Mouse (Mus musculus) liver, adult 2 months (tissue): Measurements from ENCODE around the gene Mmp20. TPM values are rescaled to one million over a fixed set of nuclear protein-coding genes. Genes with fewer than 3 reads are reported as not detected.

Experiments
- DNase-seq: peaks from one replicate; pipeline ENCODE4 v3.0.0-alpha.2; 2011; ENCODE audit warnings: low read depth, low spot score; ENCODE audit errors: extremely low read depth
- H3K27ac ChIP-seq: fragments of 200-500 bp; replicated peaks from 2 replicates; pipeline ENCODE4 v1.5.1; 2012; ENCODE audit warnings: low read depth, mild to moderate bottlenecking, control low read depth, inconsistent platforms, low read length; ENCODE audit not compliant: insufficient read depth
- H3K27me3 ChIP-seq: fragments of 200-500 bp; 2 replicates; pipeline ENCODE4 v1.6.1; 2012; ENCODE audit warnings: mild to moderate bottlenecking, moderate library complexity, low read length, inconsistent platforms; ENCODE audit not compliant: control insufficient read depth, insufficient read depth
- H3K36me3 ChIP-seq: fragments of 200-500 bp; 2 replicates; pipeline ENCODE4 v1.6.1; 2012; ENCODE audit warnings: low read length, inconsistent platforms; ENCODE audit not compliant: control insufficient read depth, insufficient read depth
- H3K4me1 ChIP-seq: fragments of 200-500 bp; 2 replicates; pipeline ENCODE4 v1.6.1; 2011; ENCODE audit warnings: low read length; ENCODE audit not compliant: control insufficient read depth, insufficient read depth
- H3K4me3 ChIP-seq: fragments of 200-500 bp; 2 replicates; pipeline ENCODE4 v1.5.1; 2011; ENCODE audit warnings: low read depth, mild to moderate bottlenecking, control low read depth, low read length, moderate library complexity; ENCODE audit not compliant: insufficient read depth
- H3K79me2 ChIP-seq: fragments of 200-500 bp; 2 replicates; pipeline ENCODE4 v1.6.1; 2012; ENCODE audit warnings: inconsistent platforms, mild to moderate bottlenecking, low read length, moderate library complexity; ENCODE audit not compliant: control insufficient read depth, insufficient read depth
- H3K9ac ChIP-seq: fragments of 200-500 bp; 2 replicates; pipeline ENCODE4 v1.6.1; 2012; ENCODE audit warnings: low read depth, mild to moderate bottlenecking, control low read depth, inconsistent platforms, low read length
- CTCF ChIP-seq: fragments of 200-500 bp; IDR thresholded peaks from 2 replicates; pipeline ENCODE4 v1.5.1; 2011; ENCODE audit warnings: low read depth, low read length, control low read depth
- POLR2A ChIP-seq: fragments of 200-500 bp; IDR thresholded peaks from 2 replicates; pipeline ENCODE4 v1.6.1; 2011; ENCODE audit warnings: low read length, control low read depth; ENCODE audit not compliant: insufficient read depth; ENCODE audit errors: extremely low read depth
- WGBS: fragments of 180-500 bp; shearing (Covaris S2); methylation state at CpG from one replicate; pipeline ENCODE4 v1.1.7; 2018; 5-methylcytosine and 5-hydroxymethylcytosine counted together
- polyA plus RNA-seq: library from polyadenylated mRNA; depleted of rRNA; stranded (reverse); fragments of >200 nt; gene quantifications from 2 replicates; pipeline ENCODE4 v1.2.3, GENCODE M21; 2012
- total RNA-seq: library from RNA; depleted of rRNA; stranded (reverse); fragments of >200 nt; gene quantifications from 2 replicates; pipeline ENCODE4 v1.2.3, GENCODE M21; 2014

Mmp20 gene
- total and polyA plus RNA-seq, 2 experiments: under 0.01 TPM; not detected in 1

DNA sequence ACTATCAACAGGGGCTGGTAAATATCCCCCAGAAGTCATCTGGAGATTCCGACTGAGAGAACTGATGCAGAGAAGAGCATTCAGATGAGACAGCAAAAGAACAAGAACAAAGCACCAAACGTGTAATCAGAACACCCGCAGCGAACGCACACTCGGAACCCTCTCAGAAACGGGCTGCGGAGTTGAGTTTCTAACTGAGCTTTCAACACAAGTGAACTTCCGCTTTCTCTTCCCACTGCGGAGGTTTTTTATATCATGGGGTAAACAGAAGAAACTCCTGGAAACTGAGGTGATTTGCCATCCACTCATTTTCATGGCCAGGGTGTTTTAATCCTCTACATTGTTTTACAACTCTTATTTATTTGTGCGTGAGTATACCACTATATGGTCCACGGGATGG, 22.4 kb upstream of the Mmp20 start:
- Histone ChIP-seq H3K27me3 (no peaks in the 10 kb centered on the region), H3K27ac (no peak overlapping the region), H3K36me3 (no peaks in the 10 kb centered on the region), H3K79me2 (no peaks in the 10 kb centered on the region), H3K4me3 (no peak overlapping the region), H3K4me1 (no peaks in the 10 kb centered on the region), H3K9ac (no peak overlapping the region)
- no peak for TF ChIP-seq POLR2A
- TF ChIP-seq CTCF: no peak
- WGBS: 85% methylated on average over 12 of the region's 12 CpGs
- no peak for DNase-seq

DNA sequence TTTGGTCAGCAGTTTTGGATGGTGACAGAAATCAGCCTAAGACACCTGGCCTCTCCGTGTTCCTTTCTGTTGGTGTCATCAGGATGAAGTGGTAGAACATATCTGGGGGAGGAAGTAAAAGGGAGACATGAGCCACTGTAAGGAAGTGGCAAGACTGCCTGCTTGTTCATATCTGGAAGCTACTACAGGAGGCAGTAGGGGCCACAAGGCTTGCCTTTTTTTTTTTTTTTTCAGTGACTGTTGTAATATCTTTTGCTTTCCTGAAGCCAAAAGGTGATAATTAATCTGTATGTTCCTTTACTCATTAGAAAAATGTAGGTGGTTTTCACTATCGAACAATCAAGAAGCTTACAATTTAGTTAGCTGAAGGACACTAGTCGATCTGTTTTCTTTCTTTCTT, 5.4 kb upstream of the Mmp20 start:
- no peaks in the 10 kb centered on the region for H3K79me2 ChIP-seq
- H3K36me3 ChIP-seq: no peaks in the 10 kb centered on the region
- H3K4me1 ChIP-seq: no peaks in the 10 kb centered on the region
- no peak overlapping the region for H3K4me3 ChIP-seq
- H3K27me3 ChIP-seq: no peaks in the 10 kb centered on the region; the same call in 1 of the 2 replicates
- WGBS: 70% methylated on average over 3 of the region's 3 CpGs
- no peak overlapping the region for H3K9ac ChIP-seq
- TF ChIP-seq POLR2A (no peak), CTCF (no peak)
- H3K27ac ChIP-seq: no peak overlapping the region
- DNase-seq: no peak

DNA sequence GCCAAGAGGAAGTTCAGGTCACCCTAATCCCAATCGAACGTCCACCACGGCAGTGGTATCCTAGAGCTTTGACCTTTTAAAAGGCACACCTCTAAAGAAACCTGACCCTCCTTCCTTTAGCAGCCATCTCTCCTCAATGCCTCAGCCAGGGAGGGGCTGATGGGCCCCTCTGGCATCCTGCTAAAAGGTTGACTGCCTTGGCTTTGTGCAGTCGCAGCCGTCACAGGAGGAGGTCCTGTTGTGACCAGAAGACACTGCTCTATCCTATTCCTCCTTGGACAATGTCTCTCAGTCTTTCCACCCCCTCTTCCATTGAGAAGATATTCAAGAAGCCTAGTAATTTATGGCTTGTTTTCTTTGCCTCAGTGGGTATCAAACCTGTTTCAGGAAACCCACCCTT, 5.9 kb downstream of the Mmp20 start:
- no peak overlapping the region for H3K27ac ChIP-seq
- H3K27me3 ChIP-seq: no peaks in the 10 kb centered on the region
- no peaks in the 10 kb centered on the region for H3K79me2 ChIP-seq
- no peak overlapping the region for H3K9ac ChIP-seq
- no peaks in the 10 kb centered on the region for H3K36me3 ChIP-seq
- WGBS: 63% methylated on average over 5 of the region's 5 CpGs
- H3K4me3 ChIP-seq: no peak overlapping the region
- H3K4me1 ChIP-seq: no peaks in the 10 kb centered on the region
- DNase-seq: no peak
- TF ChIP-seq CTCF: no peak
- no peak for TF ChIP-seq POLR2A

DNA sequence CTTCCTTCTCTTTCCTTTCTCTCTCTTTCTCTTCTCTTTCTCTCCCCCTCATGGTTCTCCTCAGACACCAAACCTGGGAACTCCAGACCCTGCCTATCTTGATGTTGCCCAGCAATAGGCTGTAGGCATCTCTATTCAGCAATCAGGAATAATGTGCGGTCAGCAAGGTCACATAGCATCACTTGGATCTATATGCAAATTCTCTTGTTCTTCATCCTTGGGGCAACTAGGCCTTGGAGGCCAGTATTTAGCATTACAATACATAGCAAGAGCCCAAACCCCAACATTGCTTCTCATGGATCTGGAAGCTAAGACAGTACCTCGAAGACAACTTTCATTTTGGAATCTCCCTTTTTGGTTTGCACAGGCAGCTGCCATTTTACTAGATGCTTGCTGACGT, 19.9 kb downstream of the Mmp20 start:
- no peak for DNase-seq
- Histone ChIP-seq H3K4me3 (no peak overlapping the region), H3K4me1 (no peaks in the 10 kb centered on the region), H3K79me2 (no peaks in the 10 kb centered on the region), H3K36me3 (no peaks in the 10 kb centered on the region), H3K27me3 (no peaks in the 10 kb centered on the region), H3K27ac (no peak overlapping the region), H3K9ac (no peak overlapping the region)
- TF ChIP-seq POLR2A: no peak
- no peak for TF ChIP-seq CTCF
- WGBS: 87% methylated on average over 3 of the region's 3 CpGs

DNA sequence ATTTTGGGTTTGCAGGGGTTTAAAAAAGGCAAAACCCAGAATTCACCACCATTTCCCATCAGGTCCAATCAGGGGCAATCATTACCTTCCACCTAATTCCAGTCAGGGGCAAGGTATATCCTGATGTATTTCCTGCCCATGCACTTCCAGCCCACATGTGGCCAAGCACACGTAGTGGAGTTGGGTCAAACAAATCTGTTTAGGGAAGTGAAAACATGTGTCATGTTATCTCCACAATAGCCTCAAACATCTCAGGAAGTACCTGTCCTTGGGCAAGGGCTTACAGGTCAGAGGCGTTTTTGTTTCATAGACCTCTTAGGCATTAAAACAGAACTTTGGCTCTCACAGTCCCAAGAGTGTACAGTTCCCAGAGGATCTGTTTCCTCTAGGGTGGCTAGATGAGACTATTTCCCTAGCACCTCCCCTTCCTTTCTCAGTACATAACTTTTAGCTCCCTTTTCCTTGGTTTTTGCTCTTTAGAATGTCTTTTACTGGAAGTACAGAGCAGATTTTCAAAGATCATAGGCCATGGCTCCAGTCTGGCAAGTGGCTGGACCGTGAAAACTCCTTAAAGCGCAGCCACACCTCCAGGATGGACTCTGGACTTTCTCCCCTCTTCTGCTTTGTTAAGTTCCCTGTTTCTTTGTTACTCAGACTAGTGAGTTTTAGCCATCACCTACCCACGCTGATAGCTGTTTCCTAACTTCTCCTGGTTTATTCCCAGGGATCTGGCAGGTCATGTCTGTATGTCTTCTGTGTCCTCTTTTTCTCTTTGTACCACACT, 22.6 kb downstream of the Mmp20 start:
- Histone ChIP-seq H3K27me3 (no peaks in the 10 kb centered on the region), H3K9ac (no peak overlapping the region), H3K4me3 (no peak overlapping the region), H3K4me1 (no peaks in the 10 kb centered on the region), H3K27ac (no peak overlapping the region), H3K79me2 (no peaks in the 10 kb centered on the region), H3K36me3 (no peaks in the 10 kb centered on the region)
- DNase-seq: no peak
- 72% methylated on average over 5 of the region's 5 CpGs for WGBS
- TF ChIP-seq CTCF (no peak), POLR2A (no peak)

DNA sequence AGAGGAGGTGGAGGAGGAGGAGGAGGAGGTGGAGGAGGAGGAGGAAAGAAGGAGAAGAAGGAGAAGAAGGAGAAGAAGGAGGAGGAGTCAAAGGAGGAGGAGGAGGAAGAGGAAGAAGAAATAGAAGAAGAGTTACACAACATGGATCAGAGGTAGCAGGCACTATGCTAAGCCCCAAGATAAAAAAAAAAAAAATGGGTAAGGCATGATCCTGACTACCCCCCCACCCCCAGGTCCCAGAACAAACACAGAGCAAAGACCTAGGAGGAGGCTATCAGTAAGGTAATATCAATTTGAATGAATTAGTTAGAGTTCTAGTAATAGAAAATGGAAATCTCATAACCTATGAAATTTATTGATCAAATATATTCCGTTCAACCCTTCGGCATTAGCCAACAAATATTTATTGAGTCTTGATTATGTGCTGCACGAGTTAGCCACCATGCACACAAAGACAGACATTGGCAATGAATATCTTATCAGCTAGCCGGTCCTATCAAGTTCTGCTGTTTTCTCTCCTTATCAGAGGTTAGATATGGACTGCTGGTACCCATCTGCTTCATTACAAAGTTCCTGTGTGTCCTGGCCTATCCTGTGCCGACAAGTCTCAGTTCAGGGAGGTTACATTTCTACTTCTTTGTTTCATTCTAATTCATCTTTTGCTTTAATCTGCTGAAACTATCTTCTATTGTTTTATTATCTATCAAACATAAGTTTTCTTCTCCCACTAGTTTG, 24.5 kb downstream of the Mmp20 start:
- Histone ChIP-seq H3K27ac (no peak overlapping the region), H3K27me3 (no peaks in the 10 kb centered on the region), H3K79me2 (no peaks in the 10 kb centered on the region), H3K4me1 (no peaks in the 10 kb centered on the region), H3K9ac (no peak overlapping the region), H3K4me3 (no peak overlapping the region), H3K36me3 (no peaks in the 10 kb centered on the region)
- WGBS: 24% methylated on average over 5 of the region's 5 CpGs
- no peak for DNase-seq
- no peak for TF ChIP-seq CTCF
- TF ChIP-seq POLR2A: no peak
